Mouse (Mus musculus): ENCODE measurements at regions not wholly inside any gene's neighbourhood (a gene's known extent, or its start where the extent isn't known, plus 50 kb on each side); places are given as distances from the start of the nearest gene placed in this dataset.

DNA sequence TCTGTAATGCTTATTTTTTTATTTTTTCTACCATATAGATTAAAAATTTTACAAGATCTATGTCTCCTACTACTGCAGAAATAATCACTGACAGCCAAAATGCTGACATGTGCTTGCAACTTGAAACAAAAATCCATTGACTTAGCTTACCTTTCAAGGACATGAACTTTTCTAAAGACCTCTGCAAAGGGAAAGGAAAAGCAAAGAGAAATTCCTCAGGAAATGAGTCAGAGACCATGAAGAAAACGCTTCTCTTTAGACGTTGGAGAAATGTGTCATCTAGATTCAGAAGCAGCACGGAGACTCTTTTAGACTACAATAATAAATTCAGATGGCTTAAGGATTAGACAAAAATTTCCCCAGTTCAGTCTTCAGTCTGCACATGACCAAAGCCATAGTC, 2188.6 kb upstream of the Tenm3 start:
- no peak for DNase-seq

DNA sequence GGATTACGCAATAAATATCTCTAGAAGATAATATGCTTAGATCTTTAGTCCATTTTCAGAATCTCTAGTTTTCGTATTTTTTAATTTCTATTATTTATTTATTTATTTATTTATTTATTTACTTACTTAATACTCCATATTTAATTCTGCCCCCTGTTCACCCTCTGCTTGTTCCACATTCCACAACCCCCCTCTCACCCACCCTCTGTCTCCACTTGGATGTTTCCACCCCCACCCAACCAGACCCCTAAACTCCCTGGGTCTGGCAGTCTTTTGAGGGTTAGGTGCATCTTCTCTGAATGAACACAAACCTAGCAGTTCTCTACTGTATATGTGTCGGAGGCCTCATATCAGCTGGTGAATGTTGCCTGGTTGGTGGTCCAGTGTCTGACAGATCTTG, 2166.8 kb upstream of the Tenm3 start:
- no peak for DNase-seq

- DNase-seq: no peak
Observed at GRCm38 (mm10) chr8:50967386-50967785, 2123.6 kb upstream of the Tenm3 start.

DNA sequence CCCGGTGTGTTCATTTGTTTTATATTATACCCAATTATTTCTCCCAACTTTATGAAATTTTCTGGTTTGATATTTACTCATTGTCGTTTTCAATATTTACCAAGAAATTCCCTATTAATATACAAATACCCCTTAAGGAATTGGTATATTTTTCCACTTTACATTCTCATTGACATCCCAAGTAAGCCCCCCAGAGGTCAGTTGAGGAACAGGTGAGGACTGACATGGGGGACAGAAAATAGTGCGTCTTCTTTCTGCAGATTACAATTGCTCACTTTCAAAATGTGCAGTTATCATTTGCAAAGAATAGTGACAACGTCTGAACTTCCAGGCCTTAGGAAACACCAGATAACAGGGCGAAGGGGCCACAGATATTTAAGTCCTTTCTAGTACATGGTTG, 2073.8 kb upstream of the Tenm3 start:
- DNase-seq: no peak

GRCm38 (mm10) chr8:50916733-50917113, 2073.0 kb upstream of the Tenm3 start:
- DNase-seq: no peak

DNA sequence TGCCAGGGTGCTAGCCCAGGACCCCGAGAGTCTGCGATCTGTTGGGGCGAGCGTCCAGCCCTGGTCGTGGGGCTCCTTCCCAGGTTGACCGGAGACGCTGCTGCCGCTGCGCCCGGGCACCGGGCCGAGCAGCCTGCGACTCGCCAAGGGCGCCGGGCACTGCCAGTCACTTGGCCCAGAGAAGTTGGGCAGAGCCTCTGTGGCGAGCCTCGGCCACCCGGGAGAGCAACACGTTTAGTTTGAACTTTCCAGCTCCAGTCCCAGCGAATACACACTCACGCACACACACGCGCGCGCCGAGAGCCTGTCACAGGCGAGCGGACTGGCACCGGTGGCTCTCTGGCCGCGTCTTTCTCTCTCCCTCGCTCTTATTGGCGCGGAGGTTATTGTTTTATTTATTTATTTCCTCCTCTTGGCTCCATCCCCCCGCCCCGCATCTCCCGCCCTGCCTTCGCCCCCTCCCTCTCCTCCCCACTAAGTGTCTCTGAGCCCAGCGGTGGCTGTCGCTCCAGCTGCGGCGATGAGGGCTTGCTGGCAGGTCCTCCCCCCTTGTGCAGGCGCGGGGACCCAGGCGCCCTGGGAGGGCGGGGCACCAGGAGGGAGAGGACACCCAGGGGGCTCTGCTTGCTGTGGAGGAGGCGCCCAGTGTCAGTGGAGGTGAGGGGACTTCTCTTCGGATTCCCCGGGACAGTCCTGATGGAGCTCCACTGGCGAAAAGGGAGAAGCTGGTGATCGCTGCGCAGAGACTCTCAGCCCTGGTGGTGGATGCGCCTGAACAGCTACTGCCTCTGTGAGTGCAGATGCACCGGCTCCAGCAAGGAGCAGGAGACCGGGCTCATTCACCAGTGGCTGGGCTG, 2072.4 kb upstream of the Tenm3 start:
- DNase-seq: peak; percentile 5 to 8

DNA sequence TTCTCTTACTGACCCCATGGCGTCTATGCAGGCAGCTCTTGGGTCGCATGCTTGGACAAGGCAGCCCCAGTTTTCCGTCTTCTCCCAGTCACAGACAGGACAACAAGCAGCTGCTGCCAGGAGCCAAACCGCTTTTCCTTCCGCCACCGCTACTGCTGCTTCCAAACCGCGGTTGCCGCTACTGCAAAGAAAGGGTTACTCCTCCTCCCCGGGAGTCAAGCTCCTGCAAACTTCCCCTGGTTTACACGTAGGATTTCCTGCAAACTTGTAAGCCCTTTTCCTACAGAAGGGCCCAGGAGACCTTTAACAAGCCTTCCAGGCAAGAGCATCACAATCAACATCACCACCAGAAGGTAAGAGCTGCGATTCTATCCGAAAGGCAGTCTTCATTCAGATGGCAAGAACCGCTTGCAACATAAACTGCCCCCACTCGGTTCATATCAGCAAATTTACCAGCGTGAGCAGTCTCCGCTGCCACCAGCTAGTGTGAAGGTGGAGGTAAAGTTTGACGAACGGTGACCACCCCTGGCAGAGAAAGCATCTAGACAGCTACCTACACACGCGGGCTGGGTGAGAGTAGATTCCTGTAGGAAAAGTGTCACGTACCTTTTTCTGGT, 2071.6 kb upstream of the Tenm3 start:
- no peak for DNase-seq

GRCm38 (mm10) chr8:50914615-50915014, 2070.9 kb upstream of the Tenm3 start:
- DNase-seq: no peak

DNA sequence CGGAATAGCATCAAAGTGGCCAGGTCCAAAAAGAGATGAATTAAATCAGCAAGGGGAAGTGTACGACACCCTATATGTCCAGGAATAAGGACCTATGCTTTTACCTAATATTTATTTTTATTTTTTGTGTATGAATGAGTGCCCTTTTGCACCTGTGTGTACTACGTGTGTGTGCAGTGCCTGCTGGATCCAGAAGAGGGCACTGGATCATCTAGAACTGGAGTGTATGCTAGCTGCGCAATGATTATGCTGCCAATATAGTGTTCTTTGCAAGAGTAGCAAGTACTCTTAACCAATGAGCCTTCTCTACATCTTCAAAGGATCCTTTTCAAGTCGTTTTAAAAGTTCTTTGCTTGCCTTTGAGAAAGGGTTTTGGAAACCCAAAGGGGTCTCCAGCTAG, 2034.4 kb upstream of the Tenm3 start:
- DNase-seq: no peak
